Mouse (Mus musculus): Measurements from ENCODE around the gene Olfr372.

Olfr372 gene

DNA sequence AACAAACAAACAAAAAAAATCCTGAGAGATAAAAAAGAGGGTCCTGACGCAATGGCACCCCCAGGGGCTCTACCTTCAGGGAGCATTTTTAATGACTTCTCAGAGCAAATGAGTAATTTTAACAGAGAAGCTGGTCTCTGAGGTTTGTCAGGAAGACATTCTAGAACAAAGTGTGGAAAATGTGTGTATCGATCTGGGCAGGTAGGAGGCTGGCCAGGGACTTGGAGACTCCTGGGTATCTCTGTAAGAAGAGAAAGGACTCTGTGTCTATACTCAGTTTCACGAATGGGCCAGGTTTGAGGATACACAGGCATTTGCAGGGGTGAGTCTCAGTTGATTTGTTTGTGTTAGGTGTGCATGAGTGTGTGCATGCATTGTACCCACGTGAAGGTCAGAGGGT lies at the start of gene Olfr372:
Gene Olfr372, plus strand, starts transcription at position 301 of the 400 bp plus-strand sequence.
- 79% methylated on average over 4 of the region's 4 CpGs for WGBS

DNA sequence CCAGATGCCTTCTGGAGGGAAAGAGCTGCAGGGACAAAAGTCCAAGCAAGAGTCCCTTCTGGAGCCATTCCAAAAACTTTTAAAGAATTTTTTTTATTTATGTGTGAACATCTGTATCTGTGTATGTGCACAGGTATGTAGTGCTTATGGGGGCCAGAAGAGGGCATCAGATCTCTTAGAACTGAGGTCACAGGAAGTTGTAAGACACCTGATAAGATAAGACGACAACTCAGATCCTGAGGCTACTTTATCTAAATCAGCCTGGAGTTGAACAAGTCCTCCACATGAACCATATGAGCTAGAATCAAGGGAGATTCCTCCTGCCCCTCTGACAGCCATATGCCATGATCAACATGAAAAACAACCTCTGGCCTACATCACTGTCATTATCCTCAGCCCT lies 41.6 kb upstream of the Olfr372 start:
- 89% methylated on average over 1 of the region's 1 CpGs for WGBS

DNA sequence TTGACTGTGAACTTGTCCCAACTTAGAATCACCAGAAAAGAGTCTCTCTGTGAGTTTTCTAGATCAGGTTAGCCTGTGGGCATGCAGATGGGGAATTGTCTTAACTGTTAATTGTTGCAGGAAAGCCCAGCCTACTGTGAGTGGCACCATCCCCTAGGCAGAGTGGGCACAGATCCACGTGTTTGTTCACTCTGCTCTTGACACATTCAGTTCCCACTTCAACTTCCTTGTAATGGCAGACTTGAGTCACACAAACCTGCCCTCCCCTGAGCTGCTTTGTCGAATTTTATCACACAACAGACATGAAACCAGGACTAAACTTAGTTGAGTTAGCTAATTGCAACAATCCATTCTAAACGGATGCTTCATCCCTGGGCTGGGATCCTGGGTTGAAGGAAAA lies 40.8 kb upstream of the Olfr372 start:
- 64% methylated on average over 3 of the region's 3 CpGs for WGBS

DNA sequence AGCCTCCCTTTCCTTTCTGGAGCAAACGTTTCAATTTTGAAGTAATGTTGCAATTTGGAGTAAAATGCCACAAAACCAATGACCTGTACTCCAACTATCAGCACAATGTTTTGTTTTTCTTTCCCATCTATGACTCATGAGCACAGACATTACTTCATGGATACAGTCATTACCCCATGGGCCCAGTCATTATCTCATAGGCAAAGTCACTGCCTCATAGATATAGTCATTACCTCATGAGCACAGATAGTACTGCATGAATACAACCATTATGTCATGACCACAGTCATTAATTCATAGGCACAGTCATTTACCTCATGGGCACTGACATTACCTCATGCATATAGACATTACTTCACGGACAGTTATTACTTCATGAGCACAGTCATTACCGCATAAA lies 35.1 kb upstream of the Olfr372 start:
- 86% methylated on average over 3 of the region's 3 CpGs for WGBS

DNA sequence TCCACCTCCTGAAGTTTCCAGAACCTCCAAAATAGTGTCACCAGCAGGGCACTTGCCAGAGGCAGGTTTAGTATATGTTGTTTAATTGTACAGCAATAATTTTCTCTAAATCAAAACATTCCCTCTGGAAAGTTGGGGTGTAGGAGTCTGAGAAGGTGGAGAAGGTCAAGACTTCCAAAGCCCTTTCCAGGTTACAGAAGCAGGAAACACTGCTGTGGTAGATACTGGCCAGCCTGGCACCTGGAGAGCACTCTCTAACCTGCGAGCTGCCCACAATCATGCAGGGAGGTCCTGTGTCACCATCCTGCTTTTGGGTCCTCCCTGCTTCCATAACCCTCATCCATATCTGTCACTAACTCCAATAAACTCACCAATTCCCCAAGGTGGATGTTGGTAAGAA lies 34.3 kb upstream of the Olfr372 start:
- 59% methylated on average over 1 of the region's 1 CpGs for WGBS

DNA sequence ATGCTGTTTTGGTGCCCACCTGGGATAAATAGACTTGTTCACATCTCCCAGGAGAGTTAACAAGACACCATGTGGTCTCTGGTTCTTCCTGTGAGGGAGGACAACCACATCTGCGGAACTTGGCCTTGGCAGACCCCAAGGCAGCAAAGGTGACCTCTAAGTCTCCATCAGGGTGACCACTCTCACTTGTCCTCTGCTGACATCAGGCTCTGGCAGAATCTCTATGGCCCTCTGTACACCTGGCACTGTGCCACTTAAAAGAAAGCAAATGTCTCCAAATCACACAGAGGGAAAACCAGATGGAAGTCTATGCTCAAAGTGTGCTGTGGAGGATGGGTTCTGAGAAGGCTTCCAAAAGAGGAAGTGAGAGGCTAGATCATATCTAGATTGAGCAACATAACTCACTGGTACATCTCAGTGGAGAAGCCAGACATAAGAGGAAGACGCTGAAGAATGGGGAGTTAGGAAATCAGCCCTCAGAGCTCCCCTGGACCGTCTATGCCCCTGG lies 32.8 kb upstream of the Olfr372 start:
- WGBS: 68% methylated on average over 3 of the region's 3 CpGs

DNA sequence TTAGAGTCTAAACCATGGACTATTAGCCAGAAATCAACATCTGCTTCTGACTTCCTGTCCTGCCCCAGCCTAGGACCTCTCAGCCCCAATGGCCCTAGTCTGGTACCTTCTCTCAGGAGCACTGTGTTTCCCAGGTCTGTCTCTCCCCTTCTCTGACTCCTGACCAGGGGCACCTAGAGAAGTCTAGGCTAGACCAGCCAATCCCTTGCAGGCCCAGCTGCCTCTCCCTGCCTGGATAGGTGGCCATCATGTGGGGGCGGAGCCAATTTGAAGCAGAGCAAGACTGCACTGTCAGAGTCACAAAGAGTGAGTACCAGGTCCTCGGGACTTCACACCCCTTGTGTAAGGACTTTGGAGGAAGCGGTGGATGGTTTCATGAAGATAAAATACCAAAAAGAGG lies 31.5 kb upstream of the Olfr372 start, which contains the start of gene Cyp4f18:
Gene Cyp4f18, minus strand, starts transcription at position 154 of the 400 bp plus-strand sequence.
- WGBS: 76% methylated on average over 3 of the region's 3 CpGs

DNA sequence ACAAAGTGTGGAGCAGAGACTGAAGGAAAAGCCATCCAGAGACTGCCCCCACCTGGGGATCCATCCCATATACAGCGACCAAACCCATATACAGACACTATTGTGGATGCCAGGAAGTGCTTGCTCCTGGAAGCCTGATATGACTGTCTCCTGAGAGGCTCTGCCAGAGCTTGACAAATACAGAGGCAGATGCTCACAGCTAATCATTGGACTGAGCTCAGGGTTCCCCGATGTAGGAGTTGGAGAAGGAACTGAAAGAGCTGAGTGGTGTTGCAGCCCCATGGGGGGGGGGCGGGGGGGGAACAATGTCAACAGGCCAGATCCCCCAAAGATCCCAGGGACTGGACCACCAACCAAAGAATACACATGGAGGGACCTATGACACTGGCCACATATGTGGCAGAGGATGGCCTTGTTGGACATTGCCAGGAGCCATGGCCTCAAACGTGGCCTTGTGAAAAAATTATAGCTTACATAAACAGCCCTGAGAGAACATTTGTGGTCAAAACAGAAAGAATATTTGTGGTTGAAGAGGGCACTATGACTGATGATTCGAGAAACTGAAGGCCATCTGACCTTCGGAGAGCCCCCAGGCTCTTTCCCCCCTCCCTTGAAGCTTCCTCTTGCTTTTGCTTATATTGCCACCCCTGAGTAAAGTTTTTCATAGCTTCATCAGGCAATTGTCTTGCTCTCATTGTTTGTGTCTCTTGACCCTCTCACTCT lies 27.4 kb upstream of the Olfr372 start:
- WGBS: 65% methylated on average over 6 of the region's 6 CpGs

DNA sequence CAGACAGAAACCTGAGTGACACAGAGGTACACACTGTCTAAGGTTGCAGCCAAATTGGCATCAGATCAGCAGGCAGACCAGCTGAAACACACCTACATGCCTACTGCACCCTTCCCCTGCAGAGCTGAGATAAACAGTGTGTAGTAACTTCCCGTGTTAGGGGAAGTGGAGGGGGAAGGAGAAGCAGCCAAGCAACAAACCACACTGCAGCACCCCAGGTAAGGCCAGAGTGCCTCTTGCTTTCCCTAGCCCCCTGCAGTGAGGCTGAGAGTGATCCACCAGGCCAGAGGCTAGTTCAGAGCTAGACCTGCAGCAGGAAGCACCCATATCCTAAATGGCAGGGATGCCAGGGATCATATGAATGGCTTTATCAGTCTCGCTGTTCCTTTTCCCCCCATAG lies 23.7 kb upstream of the Olfr372 start:
- WGBS: 81% methylated on average over 2 of the region's 2 CpGs

DNA sequence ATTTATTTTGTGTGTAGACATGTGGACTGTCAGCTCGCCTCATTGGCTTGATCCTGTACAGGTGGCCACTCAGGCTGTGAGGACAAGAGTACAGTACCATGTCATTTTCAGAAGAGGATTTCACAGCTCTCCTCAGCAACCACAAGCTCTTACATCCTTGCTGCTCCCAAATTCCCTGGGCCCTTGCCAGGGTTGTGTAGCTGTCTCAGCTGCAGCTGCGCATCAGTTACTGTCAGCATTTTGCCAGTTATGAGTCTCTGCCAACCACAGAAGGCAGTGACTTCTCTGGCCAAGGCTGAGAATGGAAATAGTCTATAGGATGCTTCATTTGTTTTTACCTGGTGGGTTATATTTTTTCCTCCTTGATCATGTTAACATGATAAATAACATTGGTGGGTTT lies 22.9 kb upstream of the Olfr372 start:
- WGBS: 50% methylated on average over 2 of the region's 2 CpGs

DNA sequence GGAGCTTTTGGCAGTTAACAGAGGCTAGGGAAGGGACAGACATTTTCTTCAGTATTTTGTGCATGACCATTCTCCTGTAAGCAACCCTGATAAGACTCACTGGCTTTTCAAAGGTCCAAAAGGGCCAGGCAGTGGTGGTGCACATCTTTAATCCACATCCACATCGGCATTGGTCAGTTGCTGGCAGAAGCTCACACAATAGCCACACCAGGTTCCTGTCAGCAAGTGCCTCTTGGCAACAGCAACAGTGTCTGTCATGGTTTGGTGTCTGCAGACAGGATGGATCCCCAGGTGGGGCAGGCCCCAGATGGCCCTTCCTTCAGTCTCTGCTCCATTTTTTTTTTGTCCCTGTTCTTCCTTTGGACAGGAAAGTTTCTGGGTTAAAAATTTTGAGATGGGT lies 22.0 kb upstream of the Olfr372 start:
- 70% methylated on average over 1 of the region's 1 CpGs for WGBS

DNA sequence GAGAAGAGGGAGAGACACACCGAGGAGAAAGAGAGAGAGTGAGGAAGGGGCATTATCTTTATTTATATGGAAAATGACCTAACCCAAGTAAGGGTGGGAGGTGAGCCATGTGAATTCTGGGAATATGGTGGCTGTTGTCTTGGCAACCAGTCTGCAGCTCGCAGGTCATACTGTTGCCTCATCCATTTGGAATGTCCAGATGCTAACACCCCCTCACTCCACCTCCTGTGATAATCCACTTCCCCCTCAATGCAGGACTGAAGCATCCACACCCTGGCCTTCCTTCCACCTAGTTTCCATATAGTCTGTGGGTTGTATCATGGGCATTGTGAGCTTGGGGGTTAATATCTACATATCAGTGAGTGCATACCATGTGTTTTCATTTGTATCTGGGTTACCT lies 21.2 kb upstream of the Olfr372 start:
- 50% methylated on average over 2 of the region's 2 CpGs for WGBS

DNA sequence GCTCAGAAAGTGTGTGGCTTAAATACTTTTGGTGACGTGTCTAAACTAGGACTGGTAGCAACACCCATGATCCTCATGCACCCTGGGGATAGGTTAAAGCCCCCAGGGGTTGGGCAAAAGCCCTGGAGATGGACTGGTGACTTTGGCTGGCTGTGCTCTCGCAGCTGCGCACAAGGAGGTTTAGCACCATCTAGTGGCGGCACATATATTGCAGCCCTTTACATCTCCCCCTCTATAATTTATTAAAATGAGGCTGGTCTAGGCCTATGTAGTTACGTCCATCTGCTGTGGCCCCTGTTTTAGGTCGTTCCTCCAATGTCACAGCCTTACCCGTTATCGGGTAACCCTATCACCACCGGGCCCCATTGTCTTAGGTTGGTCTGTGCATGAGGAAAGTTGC lies 16.1 kb upstream of the Olfr372 start:
- WGBS: 5% methylated on average over 4 of the region's 9 CpGs

DNA sequence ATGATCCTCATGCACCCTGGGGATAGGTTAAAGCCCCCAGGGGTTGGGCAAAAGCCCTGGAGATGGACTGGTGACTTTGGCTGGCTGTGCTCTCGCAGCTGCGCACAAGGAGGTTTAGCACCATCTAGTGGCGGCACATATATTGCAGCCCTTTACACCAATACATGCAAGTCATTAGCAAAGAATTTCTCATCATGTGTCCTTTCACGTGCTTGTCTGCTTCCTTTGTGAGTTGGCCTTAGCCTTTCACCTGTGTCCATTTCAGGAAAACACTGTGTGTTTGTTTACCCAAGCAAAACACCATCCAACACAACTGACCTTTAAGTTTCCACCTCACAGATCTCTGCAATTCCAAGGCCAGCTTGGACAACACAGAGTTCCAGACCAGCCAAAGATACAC lies 8.1 kb upstream of the Olfr372 start:
- WGBS: 10% methylated on average over 4 of the region's 4 CpGs

DNA sequence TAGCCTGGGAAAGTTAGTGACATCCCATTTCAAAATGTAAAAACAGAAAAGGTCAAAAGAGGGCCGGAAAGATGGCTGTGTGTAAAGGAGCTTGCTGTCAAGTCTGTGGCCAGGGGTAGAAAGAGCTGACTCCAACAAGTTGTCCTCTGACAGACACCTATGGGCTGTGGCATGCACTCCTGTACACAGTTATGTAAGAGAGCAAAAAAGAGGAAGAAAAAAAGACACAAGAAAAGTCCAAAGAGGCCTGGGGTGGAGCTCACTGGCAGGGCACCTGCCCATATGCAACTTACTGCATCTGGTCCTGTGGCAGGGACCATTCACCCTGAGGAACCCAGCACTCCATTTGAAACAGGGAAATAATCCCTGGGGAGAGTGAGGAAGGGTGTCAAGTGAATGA lies 1.5 kb downstream of the Olfr372 start:
- WGBS: 92% methylated on average over 1 of the region's 1 CpGs

DNA sequence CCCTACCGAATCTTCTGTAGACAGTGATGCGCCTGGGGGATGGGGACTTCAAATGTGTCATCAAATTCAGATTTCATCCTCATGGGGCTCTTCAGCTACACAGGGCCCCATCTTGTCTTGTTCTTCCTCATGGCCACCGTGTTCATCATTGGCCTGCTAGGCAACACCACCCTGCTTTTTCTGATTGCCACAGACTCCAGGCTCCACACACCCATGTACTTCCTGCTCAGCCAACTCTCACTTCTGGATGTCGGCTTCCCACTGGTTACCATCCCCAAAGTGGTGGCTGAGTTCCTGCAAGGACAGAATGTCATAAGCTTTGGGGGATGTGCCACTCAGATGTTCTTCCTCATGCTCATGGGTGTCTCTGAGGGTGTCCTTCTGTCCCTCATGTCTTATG lies 16.6 kb downstream of the Olfr372 start:
- 94% methylated on average over 3 of the region's 4 CpGs for WGBS

DNA sequence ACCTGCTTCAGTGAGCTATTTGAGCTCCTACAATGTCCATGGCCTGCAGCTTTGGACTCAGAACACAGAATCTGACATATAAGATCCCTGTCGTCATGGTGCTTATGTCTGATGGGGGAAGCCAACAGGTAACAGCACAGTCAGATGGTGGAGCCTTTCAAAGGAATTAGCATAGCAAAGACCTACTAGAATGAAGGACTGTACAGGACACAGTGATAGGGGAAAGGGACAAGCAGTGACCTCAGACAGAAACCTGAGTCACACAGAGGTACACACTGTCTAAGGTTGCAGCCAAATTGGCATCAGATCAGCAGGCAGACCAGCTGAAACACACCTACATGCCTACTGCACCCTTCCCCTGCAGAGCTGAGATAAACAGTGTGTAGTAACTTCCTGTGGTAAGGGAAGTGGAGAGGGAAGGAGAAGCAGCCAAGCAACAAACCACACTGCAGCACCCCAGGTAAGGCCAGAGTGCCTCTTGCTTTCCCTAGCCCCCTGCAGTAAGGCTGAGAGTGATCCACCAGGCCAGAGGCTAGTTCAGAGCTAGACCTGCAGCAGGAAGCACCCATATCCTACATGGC lies 25.9 kb downstream of the Olfr372 start:
- 79% methylated on average over 1 of the region's 1 CpGs for WGBS

DNA sequence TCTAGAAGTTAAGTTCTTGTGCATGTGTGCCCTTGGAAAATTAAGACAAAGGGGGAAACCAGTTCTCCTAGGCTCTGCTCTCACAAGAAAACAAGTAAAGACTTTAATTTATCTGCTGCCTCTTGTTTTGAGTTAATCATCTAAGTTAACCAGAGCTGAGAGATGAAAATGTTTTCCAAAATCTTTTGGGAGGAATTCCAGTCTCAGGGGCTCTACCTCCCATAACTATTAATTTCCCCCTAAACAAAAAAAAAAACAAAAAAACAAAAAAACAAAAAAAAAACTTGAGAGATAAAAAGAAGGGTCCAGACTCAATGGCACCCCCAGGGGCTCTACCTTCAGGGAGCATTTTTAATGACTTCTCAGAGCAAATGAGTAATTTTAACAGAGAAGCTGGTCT lies 41.9 kb downstream of the Olfr372 start, which contains the start of gene Olfr373:
Gene Olfr373, plus strand, starts transcription at position 301 of the 400 bp plus-strand sequence.

DNA sequence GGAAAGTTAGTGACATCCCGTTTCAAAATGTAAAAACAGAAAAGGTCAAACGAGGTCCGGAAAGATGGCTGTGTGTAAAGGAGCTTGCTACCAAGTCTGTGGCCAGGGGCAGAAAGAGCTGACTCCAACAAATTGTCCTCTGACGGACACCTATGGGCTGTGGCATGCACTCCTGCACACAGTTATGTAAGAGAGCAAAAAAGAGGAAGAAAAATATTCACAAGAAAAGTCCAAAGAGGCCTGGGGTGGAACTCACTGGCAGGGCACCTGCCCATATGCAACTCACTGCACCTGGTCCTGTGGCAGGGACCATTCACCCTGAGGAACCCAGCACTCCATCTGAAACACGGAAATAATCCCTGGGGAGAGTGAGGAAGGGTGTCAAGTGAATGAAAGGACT lies 43.7 kb downstream of the Olfr372 start:
- WGBS: 77% methylated on average over 5 of the region's 5 CpGs

DNA sequence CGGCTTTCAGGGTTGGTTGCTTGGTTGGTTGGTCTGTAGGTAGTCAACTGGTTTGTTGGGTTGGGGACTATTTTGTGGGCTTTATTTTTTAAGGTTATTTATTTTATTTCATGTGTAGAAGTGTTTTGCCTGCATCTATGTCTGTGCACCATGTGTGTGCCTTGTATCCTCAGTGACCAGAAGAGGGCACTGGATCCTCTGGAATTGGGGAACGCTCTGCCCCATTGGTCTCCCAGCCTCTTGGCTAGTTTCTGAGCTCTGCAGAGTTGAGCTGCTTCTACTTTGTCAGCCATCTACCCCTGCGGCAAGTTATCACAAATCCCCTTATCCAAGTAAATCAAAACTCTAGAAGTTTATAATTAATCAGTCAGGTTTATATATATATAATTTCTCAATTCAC lies 46.6 kb downstream of the Olfr372 start:
- WGBS: 93% methylated on average over 3 of the region's 3 CpGs

DNA sequence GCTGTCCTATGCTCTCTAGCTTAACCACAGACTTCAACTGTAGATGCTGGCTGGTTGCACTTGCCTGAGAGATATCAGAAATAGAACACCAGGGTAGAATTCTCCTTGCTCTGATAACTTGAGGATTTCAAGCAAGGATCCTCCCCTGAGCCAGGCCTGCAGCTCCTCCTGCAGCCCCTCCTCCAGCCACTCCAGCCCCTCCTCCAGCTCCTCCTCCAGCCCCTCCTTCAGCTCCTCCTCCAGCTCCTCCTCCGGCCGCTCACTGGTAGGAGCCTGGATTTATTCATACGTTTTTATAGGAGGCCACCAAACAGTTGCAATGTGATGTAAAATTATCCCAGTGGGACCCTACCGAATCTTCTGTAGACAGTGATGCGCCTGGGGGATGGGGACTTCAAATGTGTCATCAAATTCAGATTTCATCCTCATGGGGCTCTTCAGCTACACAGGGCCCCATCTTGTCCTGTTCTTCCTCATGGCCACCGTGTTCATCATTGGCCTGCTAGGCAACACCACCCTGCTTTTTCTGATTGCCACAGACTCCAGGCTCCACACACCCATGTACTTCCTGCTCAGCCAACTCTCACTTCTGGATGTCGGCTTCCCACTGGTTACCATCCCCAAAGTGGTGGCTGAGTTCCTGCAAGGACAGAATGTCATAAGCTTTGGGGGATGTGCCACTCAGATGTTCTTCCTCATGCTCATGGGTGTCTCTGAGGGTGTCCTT lies 58.5 kb downstream of the Olfr372 start:
- WGBS: 68% methylated on average over 6 of the region's 7 CpGs

DNA sequence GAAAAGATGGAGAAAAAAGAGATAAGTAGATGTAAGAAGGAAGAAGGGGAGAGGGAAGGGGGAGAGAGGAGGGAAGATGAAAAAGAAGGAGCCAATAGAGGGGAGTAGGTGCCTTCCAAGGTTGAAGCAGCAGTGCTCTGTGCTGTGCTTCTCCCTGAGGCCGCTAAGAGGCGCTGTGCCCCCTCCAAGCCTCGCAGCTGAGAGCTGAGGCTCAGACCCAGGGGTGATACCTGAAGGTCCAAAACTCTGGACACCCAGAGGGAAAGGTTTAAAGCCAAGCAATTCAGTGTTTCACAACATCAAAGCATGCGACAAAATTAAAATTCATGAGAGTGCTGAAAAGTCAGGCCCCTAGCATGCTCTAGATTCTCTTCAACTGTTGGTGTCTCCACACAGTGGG lies 64.1 kb downstream of the Olfr372 start:
- 25% methylated on average over 4 of the region's 4 CpGs for WGBS

DNA sequence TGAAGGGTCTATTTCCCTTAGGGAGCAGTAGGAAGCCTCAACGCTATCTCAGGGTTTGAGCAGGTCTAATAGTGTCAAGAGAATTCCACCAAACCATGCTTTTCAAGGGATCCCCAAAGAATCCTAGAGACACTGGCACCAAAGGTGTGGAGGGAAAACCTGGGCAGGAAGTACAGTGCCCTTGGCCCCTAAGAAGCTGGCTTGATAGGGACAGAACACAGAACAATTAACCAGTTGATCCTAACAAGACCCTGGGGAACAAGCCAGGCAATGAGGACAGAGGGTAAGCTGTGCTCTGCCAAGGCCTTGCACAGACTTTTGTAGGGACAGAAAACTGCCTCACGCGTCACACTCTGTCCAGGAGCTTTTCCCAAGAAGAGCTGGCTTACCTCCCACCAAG lies 65.7 kb downstream of the Olfr372 start, which contains the start of gene Olfr374:
Gene Olfr374, plus strand, starts transcription at position 301 of the 400 bp plus-strand sequence.
- 94% methylated on average over 3 of the region's 3 CpGs for WGBS
